Mouse (Mus musculus) T-cell, adult 2 months (primary cell): ENCODE results near the gene BC005537.
A peak's percentile ranks its signal among the peaks of the same experiment; 100 is the strongest.
"Not testable (repeated sequence)": the region's sequence is repeated elsewhere in the genome, so short reads cannot be mapped to it uniquely, and the experiment has no call there.

ENCODE experiments used
- DNase-seq: peaks from one replicate; pipeline ENCODE4 v3.0.0; 2022; ENCODE audit warnings: low spot score

Gene BC005537

DNA sequence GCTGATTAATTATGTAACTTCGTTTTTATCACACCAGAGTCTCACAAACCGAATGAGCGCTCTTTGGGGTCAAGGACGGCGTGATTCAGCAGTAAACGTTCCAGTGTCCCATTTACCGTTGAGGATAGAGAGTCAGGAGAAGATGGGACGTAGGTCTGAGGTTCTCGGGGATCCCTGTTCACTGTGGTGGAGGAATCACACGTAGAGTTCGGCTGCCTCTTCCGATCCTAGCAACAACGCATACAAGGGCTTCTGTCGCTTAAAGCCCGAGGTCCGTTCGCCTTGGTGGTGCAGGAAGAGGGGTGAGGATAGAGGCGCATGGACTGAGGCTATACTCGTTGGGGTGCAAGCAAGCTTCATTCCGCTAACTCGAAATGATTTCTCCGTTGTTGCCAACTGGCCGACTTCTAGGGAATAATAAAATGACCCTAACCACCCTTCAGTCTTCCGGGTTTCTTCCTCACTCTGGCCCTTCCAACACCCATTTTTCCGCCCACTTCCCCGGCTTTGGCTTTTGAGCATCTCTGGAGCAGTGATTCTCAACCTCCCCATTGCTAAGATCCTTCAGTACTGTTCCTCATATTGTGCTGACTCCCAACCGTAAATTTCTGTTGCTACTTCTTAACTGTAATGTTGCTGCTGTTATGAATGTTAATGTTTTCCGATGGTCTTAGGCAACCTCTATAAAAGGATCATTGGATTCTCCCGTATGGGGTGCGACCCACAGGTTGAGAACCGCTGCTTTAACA is 1.4 kb upstream of the BC005537 start:
- peak; percentile 27 for DNase-seq

DNA sequence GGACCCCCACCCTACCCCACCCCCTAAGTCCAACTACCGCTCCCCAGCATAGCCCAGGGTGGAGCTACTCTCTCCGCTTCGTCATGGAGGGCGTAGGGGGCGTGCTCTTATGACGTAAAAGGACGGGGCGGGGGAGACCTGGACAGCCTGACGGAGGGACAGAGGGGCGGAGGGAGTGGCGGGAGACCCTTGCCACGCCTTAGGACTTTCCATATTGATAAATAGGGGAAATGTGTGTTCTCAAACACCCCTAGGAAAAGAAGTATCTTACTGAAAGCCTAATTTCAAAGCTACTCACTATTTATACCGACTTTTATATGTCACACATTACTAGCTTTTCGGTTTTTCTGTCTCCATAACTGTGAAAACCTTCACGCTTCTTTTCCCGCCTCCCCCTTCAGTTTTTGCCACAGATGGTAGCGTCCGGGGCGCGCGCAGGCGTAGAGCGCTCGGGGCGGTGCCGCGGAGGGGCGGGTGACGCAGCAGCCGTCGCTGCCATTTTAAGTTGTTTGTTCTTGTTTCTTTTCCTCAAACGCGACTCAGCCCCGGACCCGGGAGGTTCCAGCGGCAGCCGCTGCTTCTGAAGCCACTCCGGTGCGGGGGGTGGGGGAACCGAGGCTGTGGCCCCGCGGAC is 666 bp upstream of the BC005537 start:
- peak; percentile 98 for DNase-seq

DNA sequence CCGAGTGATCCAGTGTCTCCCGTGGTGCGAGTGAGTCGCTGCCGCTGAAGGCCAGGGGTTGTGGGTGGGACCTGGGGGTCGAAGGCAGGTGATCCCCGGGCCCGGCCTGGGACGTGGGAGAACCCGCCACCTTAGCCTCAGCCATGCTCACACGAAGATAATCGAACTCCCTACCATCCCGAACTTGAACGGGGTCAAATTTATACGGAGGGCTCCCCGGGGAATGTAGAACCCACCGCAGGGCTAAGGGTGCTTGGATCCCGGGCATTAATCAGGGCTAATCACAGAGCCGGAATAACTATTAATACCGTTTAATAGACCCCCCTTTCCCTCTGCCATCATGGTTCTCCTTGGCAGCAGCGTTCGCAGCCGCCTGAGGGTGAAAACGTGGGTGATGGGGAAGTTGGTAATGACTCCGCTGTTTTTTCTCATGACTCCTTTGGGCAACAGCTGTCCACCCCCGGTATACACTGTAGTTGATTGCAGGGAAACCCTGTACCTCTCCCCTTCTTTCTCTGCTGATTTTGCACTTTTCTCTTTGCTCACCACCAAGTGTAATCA is 754 bp downstream of the BC005537 start:
- DNase-seq: peak; percentile 30

DNA sequence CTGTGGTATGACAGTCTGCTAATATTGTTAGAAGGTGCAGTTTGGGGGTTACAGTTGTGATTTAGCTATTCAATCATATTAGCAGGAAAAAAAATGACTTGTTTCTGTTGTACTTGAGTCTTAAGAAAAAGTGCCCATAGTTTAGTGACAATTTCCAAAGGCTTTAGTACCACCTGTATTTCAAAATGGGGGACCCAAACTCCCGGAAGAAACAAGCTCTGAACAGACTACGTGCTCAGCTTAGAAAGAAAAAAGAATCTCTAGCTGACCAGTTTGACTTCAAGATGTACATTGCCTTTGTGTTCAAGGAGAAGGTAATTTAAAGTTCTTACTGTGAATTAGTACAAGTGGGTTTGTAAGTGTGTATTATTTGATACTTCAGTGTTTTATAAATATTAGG is 1.7 kb downstream of the BC005537 start:
- no peak for DNase-seq

DNA sequence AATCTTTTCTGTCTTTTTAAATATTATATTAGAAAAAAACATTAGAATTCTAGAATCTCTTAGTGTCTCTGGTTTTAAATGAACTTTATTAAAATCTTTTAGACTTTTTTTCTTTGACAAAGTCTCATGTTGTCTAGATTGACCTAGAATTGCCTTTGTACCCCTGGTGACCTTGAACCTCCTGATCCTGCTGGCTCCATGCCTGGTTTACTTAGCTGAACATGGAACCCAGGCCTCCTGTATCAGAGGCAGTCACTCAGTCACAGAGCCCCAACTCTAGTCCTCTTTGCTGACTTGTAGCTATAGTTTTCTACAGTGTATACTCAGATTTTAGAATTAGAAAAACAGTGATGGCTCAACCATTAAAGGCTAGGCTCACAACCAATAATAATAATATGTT is 4.6 kb downstream of the BC005537 start:
- DNase-seq: no peak

DNA sequence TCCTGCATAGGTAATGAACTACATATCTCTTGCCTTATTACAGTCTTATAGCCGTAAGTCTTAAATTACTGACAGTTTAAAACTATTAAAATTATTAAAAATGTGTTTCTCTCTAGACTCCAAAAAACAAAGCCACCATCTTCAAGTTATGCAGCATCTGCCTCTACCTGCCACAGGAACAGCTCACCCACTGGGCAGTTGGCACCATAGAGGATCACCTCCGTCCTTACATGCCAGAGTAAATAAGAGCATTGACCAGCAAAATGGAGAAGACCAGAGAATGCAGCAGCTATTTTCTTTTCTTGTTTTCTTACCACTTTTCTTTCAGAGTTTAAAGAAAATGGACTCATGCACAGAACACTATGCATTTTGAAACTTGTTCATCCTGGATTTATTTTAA is 11.1 kb downstream of the BC005537 start:
- no peak for DNase-seq

DNA sequence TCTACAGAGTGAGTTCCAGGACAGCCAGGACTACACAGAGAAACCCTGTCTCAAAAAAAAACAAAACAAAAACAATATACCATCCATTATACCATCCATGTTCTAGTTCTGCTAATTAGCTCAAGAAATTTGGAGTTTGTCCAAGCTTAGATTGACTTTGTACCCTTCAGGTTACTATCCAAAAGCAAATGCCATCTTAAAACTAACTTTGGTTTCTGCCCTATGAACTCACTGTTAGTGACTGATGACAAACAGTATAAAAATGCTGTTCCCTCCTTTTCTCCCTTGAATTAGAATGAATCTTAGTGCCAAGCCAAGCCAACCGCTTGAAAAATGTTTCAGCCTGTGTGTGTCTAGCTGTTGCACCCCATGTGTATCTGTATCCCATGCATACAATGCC is 13.2 kb downstream of the BC005537 start:
- no peak for DNase-seq

DNA sequence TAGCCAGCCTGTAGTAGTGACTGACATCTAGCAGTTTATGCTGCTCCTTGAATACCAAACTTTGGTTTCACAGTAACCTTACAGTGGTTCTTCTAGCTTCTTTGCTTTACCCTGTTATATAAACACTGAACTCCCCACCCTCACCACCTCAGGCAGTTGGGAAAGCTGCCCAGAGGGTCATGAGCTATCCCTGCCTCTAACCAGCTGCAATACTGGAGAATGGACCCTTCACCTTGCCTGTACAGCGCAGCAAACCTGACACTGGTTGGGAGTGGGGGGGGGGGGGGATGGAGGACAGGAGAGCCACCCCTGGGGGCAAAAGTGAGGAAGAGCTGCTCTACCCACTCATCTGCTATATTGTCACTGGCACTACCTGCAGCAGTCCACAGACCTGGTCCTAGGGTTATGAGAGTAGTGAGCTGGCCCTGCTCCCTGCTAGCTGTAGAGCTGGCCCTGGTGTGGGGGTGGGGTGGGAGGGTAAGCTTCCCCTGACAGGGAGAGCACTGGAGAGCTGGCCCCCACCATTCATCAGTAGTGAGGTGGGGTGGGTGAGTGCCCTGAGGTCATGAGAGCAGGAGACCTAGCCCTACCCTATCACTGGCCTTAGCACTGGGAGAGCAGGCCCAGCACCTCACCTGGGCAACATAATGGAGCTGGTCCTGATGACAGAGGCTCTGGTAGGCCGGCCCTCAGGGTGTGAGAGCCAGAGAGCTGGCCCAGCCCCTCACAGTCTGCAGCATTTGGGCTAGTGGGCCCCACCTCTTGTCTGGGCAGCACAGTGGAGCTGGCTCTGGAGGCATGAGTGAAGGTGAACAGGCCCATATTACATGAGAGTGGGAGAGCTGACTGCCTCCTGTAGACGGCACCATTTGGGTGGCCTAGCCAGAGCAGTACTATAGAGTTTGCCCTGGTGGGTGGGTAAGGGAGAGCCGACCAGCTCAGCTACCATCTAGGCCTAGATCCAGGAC is 15.0 kb downstream of the BC005537 start:
- no peak for DNase-seq

DNA sequence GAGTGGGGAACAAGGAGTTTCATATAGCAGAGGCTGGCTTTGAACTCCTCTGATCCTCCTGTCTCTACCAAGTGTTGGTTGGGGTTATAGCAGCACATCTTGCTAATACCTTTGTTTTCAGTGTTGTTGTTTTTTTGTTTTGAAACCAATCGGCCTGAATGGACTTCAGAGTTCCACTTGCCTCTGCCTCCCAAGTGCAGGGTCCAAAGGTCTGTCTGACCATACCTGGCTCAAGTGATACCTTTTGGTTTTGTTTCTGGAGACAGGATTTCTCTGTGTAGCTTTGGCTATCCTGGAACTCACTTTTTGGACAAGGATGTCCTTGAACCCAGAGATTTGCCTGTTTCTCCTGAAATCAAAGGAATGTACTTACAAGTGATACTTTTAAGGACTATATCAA is 18.5 kb downstream of the BC005537 start:
- no peak for DNase-seq

DNA sequence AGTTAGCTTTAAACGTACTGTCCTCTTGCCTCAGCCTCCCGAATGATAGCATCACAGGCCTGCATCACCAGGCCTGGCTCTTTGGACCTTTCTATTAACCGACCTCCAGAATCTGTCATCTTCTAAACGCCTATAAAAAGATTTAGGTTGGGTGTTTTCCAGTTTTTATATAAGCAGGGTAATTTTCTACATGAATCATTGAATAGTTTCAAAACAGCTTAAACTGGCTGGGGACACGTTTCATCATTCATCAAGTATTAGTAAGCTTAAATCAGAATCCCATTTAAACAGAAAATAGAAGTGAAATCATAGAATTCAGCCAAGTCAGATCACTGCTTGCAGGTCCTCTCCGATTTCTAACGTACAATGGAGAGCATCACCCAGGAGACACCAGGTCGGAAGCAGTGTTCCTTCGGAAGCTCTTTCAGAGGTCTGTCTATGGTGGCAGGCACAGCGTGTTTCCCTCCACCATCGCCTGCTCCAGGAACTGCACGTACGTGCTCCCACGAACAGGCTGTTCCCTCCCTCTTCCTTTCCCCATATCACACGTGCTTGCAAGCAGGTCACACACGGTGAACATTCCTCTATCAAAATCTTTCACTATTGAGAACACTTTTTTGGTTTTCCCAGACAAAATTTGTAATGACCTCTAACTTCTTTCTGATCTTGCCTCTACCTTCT is 21.3 kb downstream of the BC005537 start:
- DNase-seq: no peak

DNA sequence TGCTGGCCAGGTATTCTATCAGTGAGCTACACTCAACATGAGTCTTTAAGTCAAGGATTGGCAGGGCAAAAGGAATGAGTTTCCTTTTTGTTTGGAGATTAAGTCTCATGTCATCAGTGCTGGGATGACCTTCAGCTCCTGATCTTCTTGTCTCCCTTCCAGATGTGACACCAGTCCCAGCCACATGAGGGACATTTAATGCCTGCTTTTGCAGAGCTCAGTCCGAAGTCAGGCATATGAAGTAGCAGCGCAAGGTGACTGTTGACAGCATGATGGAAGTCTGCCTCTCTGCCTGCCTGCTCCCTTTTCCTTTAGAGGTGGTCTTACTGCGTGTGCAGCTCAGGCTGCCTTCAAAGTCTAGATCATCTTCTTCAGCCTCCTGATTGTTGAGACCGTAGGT is 23.2 kb downstream of the BC005537 start:
- no peak for DNase-seq

DNA sequence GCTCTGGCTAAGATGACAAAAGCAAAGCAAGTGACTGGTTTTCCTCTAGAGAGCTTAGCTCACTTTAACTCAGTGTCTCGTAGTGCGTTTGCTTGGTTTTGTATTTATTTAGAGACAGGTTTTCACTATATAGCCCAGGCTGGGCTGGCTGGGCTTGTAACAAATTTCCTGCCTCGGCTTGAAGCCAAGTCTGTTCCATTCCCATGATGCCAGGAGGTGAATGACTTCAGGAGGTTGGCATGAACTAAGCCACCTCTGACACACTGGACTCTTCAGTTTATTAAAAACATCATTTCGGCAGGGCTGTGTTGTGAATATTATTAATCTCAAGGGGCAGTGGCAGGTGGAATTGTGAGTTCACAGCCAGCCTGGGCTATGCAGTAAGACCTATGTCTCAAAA is 24.1 kb downstream of the BC005537 start:
- no peak for DNase-seq

DNA sequence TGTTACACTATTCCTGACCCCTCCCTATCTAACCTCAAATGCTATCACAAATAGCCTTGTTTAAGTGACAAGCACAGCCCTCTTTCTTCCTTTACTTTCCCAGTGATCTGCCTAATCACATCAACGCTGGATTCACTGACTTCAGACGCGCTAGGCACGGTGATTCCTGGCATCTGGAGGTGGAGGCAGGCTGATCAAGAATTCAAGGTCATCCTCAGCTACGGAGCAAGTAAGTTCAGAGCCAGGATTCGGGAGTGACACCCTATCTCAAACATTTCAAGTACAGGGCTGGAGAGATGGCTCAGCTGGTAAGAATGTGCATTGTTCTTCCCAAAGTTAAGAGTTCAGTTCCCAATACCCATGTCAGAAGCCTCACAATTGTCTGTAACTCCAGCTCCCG is 24.7 kb downstream of the BC005537 start:
- no peak for DNase-seq

DNA sequence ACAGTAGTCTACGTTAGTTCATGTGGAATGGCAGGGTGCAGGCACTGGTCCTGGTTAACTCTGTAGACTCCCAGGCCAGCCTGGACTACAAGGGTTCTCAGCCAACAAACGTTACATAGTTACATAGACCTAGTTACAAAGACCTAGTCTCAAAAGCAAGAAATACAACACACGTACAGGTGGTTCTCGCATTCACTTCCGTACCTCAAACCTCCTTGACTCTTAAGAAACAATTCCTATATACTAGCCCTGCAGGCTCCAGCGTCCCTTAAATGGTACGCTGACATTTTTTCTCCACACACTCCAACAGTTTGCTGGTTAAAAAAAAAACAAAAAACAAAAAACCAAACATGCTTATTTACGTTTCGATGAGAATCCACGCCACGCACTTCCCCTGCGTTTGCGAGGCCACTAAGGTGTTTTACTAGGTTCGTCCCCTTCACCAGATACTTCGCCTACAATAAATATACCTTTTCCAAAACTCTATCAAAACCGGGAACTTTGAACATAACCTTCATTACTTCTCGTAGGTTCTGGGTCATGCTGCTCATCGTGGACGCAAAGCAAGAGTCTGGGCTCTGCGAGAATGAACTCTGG is 29.4 kb downstream of the BC005537 start:
- no peak for DNase-seq

DNA sequence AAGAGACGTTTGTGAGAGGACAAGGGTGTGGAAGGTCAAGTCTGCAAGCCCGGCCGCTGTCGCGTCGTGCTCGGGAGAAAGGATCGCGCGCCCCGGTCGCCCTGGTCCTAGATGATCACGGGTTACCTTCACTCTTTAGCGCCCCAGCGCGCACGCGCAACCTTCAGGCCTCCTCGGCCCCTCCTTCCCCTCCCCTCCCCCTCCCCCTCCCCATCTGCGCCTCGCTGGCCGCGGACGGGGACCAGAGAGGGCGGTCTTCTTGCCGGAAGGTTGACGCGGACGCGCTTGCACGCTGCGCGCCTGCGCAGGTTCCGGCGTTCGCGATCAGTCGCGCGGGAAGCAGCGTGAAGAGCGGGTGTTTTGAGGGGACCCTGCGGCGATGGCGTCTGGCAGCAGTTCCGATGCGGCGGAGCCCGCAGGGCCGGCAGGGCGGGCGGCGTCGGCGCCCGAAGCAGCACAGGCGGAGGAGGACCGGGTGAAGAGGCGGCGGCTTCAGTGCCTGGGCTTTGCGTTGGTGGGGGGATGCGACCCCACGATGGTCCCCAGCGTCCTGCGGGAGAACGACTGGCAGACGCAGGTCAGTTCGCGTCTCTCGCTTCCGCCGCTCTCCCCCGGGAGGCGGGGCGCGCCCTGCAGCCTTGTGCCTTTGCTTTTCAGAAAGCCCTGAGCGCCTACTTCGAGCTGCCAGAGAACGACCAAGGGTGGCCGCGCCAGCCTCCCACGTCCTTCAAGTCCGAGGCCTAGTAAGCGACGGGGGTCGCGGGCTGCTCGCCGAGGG is 30.1 kb downstream of the BC005537 start, which contains the start of the genes Acot13 and Tdp2:
Acot13 (minus strand) TSS at position 188 of the 778 bp plus-strand sequence.
Tdp2 (plus strand) TSS at position 327 of the 778 bp plus-strand sequence.
- DNase-seq: peak; percentile 97

DNA sequence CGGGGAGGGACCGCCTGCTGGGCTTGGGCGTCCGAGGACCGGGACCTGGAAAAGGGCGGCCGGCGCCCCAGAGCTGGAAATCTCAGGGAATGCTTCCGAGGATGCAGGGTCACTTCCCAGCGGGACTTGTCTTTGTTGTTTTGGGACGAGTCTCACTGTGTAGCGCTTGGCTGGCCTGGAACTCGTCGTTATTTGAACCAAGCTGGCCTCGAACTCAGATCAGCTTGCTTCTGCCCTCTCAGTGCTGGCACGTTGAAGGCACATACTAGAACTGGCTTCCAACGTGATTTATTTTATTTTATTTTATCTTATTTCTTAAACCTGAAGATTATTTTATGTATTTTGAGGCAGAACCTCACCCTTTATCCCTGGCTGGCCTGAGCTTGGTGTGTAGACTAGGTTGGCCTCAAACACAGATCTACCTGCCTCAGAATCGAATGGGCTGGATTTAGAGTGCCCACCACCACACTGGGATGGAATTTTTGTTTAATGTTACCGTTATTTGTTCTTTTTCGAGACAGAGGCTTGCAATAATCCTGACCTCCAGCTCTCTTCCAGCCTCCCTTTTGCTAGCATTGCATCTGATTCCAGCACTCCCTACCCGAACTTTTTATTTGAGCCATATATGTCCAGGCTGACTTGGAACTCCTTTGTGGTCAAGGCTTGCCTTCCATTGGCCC is 30.8 kb downstream of the BC005537 start:
- no peak for DNase-seq

DNA sequence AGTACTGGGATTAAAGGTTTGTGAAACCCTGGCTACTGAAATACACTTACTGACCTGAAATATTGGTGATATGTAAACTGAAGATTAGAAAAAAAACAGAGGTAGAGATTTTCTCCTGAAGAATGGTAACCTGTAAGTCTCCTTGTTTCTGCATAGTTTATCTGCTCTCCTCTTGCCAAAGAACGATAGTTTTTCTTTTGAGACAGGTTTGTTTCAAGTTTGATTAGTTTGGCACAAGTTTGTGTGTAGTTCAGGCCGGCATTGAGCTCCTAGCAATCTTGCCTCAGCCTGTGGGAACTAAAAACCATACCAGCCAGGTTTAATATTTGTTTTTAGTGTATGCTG is 31.3 kb downstream of the BC005537 start:
- no peak for DNase-seq

DNA sequence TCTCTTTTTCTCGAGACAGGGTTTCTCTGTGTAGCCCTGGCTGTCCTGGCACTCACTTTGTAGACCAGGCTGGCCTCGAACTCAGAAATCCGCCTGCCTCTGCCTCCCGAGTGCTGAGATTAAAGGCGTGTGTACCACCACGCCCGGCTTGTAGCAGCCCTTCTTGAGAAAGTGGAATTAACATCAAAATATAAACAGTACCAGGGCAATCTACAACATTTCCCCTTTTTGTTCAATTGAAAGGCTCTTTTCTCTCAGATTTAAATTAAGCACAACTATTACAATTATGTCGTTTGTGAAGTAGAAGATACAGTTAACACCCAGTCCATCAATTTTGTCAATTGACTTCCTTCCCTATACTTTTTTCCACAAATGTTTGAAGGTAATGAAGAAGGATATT is 36.3 kb downstream of the BC005537 start:
- not testable (repeated sequence) for DNase-seq

DNA sequence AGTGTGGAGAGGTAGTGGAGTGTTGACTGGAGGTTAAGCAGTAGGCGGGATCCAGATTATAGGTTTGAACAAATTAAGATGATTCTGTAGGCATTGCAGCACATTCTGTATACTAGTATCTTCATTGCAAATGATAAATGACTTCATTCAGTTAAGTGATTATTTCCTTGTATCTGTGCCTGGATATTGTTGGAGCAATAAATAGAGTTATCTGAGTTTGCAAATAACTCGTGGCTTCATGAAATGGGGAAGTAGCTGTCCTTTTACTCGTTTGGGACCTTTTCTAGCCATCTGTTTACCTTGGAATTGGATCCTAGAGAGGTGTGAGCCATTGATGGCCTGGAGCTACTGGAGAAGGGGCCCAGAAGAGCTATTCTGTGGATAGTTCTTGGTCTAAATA is 38.4 kb downstream of the BC005537 start:
- no peak for DNase-seq

DNA sequence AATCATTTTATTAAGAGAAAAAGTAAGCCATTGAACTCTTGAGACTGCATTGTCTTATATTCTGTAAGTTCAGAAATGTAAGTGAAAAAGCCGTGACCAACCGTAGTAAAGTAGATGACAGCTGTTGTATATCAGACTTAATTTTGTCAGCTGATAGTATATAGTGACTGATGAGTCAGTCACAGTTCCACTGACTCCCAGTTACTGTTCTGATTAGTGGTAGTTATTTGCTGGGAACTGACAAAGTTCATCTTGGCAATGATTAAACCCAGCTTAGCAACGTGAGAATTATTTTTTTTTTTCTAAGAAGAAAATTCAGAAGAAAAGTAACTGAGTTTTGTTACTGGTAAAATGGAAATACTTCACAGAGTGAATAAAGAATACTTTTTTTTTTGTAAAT is 40.2 kb downstream of the BC005537 start:
- no peak for DNase-seq
